Mouse (Mus musculus) MEL (cell line): ENCODE results near the gene Olfr1040. TPM values are rescaled to one million over a fixed set of nuclear protein-coding genes. Genes with fewer than 3 reads are reported as not detected.
"Not testable (repeated sequence)": the region's sequence is repeated elsewhere in the genome, so short reads cannot be mapped to it uniquely, and the experiment has no call there.

Experiments used
- DNase-seq: peaks from one replicate; pipeline ENCODE4 v3.0.0; 2011; ENCODE audit warnings: low read depth, low spot score
- H3K27ac ChIP-seq: 2 replicates; pipeline ENCODE4 v1.5.1; 2012; ENCODE audit warnings: low read depth, mild to moderate bottlenecking, control low read depth, low read length, moderate library complexity; ENCODE audit not compliant: control insufficient read depth
- H3K27me3 ChIP-seq, 2 experiments: fragments of 150-350 bp in 1 of 2; sonication (generic) in 1 of 2; 2 replicates each; pipeline ENCODE4 v1.6.1; 2012; ENCODE audit warnings: low read length in 2 of 2, mild to moderate bottlenecking in 2 of 2, improper control_type of control experiment in 1 of 2, moderate library complexity in 1 of 2; ENCODE audit not compliant: insufficient read depth in 2 of 2, control insufficient read depth in 1 of 2
- H3K36me3 ChIP-seq, 2 experiments: 2 replicates each; pipeline ENCODE4 v1.6.1; 2012 to 2014; ENCODE audit warnings: low read length in 2 of 2, improper control_type of control experiment in 1 of 2, inconsistent platforms in 1 of 2, mild to moderate bottlenecking in 1 of 2; ENCODE audit not compliant: insufficient read depth in 2 of 2, control insufficient read depth in 1 of 2
- H3K4me1 ChIP-seq, 2 experiments: fragments of 150-350 bp in 1 of 2; sonication (generic) in 1 of 2; 2 replicates each; pipeline ENCODE4 v1.6.1; 2012; ENCODE audit warnings: low read length in 2 of 2, improper control_type of control experiment in 1 of 2, mild to moderate bottlenecking in 1 of 2; ENCODE audit not compliant: insufficient read depth in 2 of 2, control insufficient read depth in 1 of 2
- H3K4me3 ChIP-seq, 2 experiments: fragments of 150-350 bp in 1 of 2; sonication (generic) in 1 of 2; 2 replicates each; pipeline ENCODE4 v1.5.1; 2012; ENCODE audit warnings: low read depth in 2 of 2, low read length in 2 of 2, mild to moderate bottlenecking in 2 of 2, moderate library complexity in 2 of 2, control low read depth in 1 of 2, improper control_type of control experiment in 1 of 2; ENCODE audit not compliant: control insufficient read depth in 1 of 2, insufficient read depth in 1 of 2
- H3K79me2 ChIP-seq: 2 replicates; pipeline ENCODE4 v1.6.1; 2012; ENCODE audit warnings: mild to moderate bottlenecking, low read length, moderate library complexity; ENCODE audit not compliant: control insufficient read depth, poor library complexity, insufficient read depth
- H3K9ac ChIP-seq: 2 replicates; pipeline ENCODE4 v1.6.1; 2012; ENCODE audit warnings: low read depth, mild to moderate bottlenecking, control low read depth, low read length, moderate library complexity; ENCODE audit not compliant: control insufficient read depth, poor library complexity, severe bottlenecking
- H3K9me3 ChIP-seq: fragments of 150-350 bp; sonication (generic); replicated peaks from 2 replicates; pipeline ENCODE4 v1.6.1; 2012; ENCODE audit warnings: mild to moderate bottlenecking, low read length, improper control_type of control experiment, moderate library complexity; ENCODE audit not compliant: insufficient read depth
- CHD2 ChIP-seq: IDR thresholded peaks from 2 replicates; pipeline ENCODE4 v1.6.1; 2011; ENCODE audit warnings: low read length, improper control_type of control experiment
- GABPA ChIP-seq: IDR thresholded peaks from 2 replicates; pipeline ENCODE4 v1.6.1; 2012; ENCODE audit warnings: low read depth, mild to moderate bottlenecking, inconsistent platforms, low read length, improper control_type of control experiment, moderate library complexity
- GATA1 ChIP-seq: IDR thresholded peaks from 2 replicates; pipeline ENCODE4 v1.6.1; 2011; ENCODE audit warnings: low read depth, low read length, improper control_type of control experiment
- HCFC1 ChIP-seq: IDR thresholded peaks from 2 replicates; pipeline ENCODE4 v1.6.1; 2012; ENCODE audit warnings: low read depth, mild to moderate bottlenecking, inconsistent platforms, low read length, improper control_type of control experiment, moderate library complexity
- JUND ChIP-seq: IDR thresholded peaks from 2 replicates; pipeline ENCODE4 v1.6.1; 2011; ENCODE audit warnings: low read depth, mild to moderate bottlenecking, improper control_type of control experiment, low read length
- KAT2A ChIP-seq: conservative IDR thresholded peaks from 2 replicates; pipeline ENCODE4 v1.6.1; 2012; ENCODE audit warnings: low read depth, low read length, improper control_type of control experiment, inconsistent platforms
- MAX ChIP-seq: IDR thresholded peaks from 2 replicates; pipeline ENCODE4 v1.6.1; 2011; ENCODE audit warnings: low read length, improper control_type of control experiment
- MAZ ChIP-seq: IDR thresholded peaks from 2 replicates; pipeline ENCODE4 v1.6.1; 2012; ENCODE audit warnings: low read depth, mild to moderate bottlenecking, inconsistent platforms, low read length, improper control_type of control experiment
- MYC ChIP-seq: IDR thresholded peaks from 2 replicates; pipeline ENCODE4 v1.6.1; 2011; ENCODE audit warnings: low read depth, mild to moderate bottlenecking, low read length, improper control_type of control experiment, moderate library complexity
- NRF1 ChIP-seq: IDR thresholded peaks from 2 replicates; pipeline ENCODE4 v1.6.1; 2014; ENCODE audit warnings: low read depth, mild to moderate bottlenecking, inconsistent platforms, low read length, improper control_type of control experiment, moderate library complexity; ENCODE audit not compliant: poor library complexity, insufficient read depth, severe bottlenecking
- POLR2A ChIP-seq, 2 experiments: IDR thresholded peaks; 2 replicates each; pipeline ENCODE4 v1.6.1; 2011 to 2012; ENCODE audit warnings: low read length in 2 of 2, mild to moderate bottlenecking in 2 of 2, control low read depth in 1 of 2, improper control_type of control experiment in 1 of 2, low read depth in 1 of 2, moderate library complexity in 1 of 2; ENCODE audit not compliant: control insufficient read depth in 1 of 2, insufficient read depth in 1 of 2, poor library complexity in 1 of 2
- POLR2AphosphoS2 ChIP-seq: IDR thresholded peaks from 2 replicates; pipeline ENCODE4 v1.6.1; 2011; ENCODE audit warnings: low read length, improper control_type of control experiment
- RCOR1 ChIP-seq: IDR thresholded peaks from 2 replicates; pipeline ENCODE4 v1.6.1; 2012; ENCODE audit warnings: low read depth, mild to moderate bottlenecking, inconsistent platforms, low read length, improper control_type of control experiment
- SIN3A ChIP-seq: IDR thresholded peaks from 2 replicates; pipeline ENCODE4 v1.6.1; 2012; ENCODE audit warnings: low read length, improper control_type of control experiment, inconsistent platforms
- SMC3 ChIP-seq: IDR thresholded peaks from 2 replicates; pipeline ENCODE4 v1.6.1; 2011; ENCODE audit warnings: low read depth, low read length, improper control_type of control experiment
- TBP ChIP-seq: IDR thresholded peaks from 2 replicates; pipeline ENCODE4 v1.8.0; 2011; ENCODE audit warnings: low read depth, low read length, improper control_type of control experiment
- TCF12 ChIP-seq: IDR thresholded peaks from 2 replicates; pipeline ENCODE4 v1.6.1; 2014; ENCODE audit warnings: low read depth, mild to moderate bottlenecking, inconsistent platforms, low read length, improper control_type of control experiment, moderate library complexity
- USF1 ChIP-seq: IDR thresholded peaks from 2 replicates; pipeline ENCODE4 v1.6.1; 2014; ENCODE audit warnings: low read depth, mild to moderate bottlenecking, inconsistent platforms, low read length, improper control_type of control experiment, moderate library complexity
- USF2 ChIP-seq, 2 experiments: IDR thresholded peaks; 2 replicates each; pipeline ENCODE4 v1.6.1; 2011 to 2012; ENCODE audit warnings: improper control_type of control experiment in 2 of 2, low read length in 2 of 2, borderline replicate concordance in 1 of 2, inconsistent platforms in 1 of 2, low read depth in 1 of 2, mild to moderate bottlenecking in 1 of 2; ENCODE audit not compliant: insufficient read depth in 1 of 2
- ZC3H11A ChIP-seq: IDR thresholded peaks from 2 replicates; pipeline ENCODE4 v1.6.1; 2012; ENCODE audit warnings: low read depth, mild to moderate bottlenecking, inconsistent platforms, low read length, improper control_type of control experiment
- ZKSCAN1 ChIP-seq: IDR thresholded peaks from 2 replicates; pipeline ENCODE4 v1.6.1; 2012; ENCODE audit warnings: low read depth, mild to moderate bottlenecking, inconsistent platforms, low read length, improper control_type of control experiment, moderate library complexity
- polyA plus RNA-seq, 2 experiments: library from polyadenylated mRNA; stranded (reverse) in 1 of 2; unstranded in 1 of 2; fragments of >175 nt in 1 of 2; fragments of >200 nt in 1 of 2; gene quantifications; 2 replicates each; pipeline versions ENCODE4 v1.2.1 to v1.2.4; 2012; ENCODE audit warnings: low replicate concordance in 2 of 2, low read depth in 1 of 2; ENCODE audit not compliant: insufficient read length in 2 of 2, insufficient read depth in 1 of 2, missing spikeins in 1 of 2
- total RNA-seq: library from RNA; depleted of rRNA; stranded (reverse); fragments of 300-350 nt; gene quantifications from 2 replicates; pipeline ENCODE4 v1.2.3, GENCODE M21; 2012

Olfr1040 gene
- total and polyA plus RNA-seq, 3 experiments: not detected

GRCm38 (mm10) chr2:86177720-86178119 is 31.2 kb upstream of the Olfr1040 start, which contains the start of gene Olfr1044:
Olfr1044 (minus strand) TSS chr2:86177820.
- TF ChIP-seq USF1: no peak
- TF ChIP-seq MAZ: no peak
- TF ChIP-seq KAT2A: no peak
- TF ChIP-seq HCFC1: no peak
- no peak for TF ChIP-seq JUND
- DNase-seq: no peak
- H3K9ac ChIP-seq: no peak within 1 kb of the TSS
- H3K36me3 ChIP-seq: no peaks in the 10 kb centered on the region
- no peaks in the 10 kb centered on the region for H3K79me2 ChIP-seq
- no peak within 1 kb of the TSS for H3K27ac ChIP-seq
- no peaks in the 10 kb centered on the region for H3K4me1 ChIP-seq
- no peaks in the 10 kb centered on the region for H3K9me3 ChIP-seq
- H3K4me3 ChIP-seq: no peak within 1 kb of the TSS
- H3K27me3 ChIP-seq: no peaks in the 10 kb centered on the region

GRCm38 (mm10) chr2:86175422-86175821 is 28.9 kb upstream of the Olfr1040 start:
- H3K27ac ChIP-seq, H3K27me3 ChIP-seq, H3K9ac ChIP-seq, H3K4me1 ChIP-seq, H3K4me3 ChIP-seq, H3K79me2 ChIP-seq, H3K9me3 ChIP-seq, H3K36me3 ChIP-seq: not testable (repeated sequence)
- peak; percentile 47 for DNase-seq
- TF ChIP-seq GATA1: 0 out of 2 replicates have a peak, but pooled peaks have one; percentile 14

GRCm38 (mm10) chr2:86167422-86167821 is 20.9 kb upstream of the Olfr1040 start, which contains the start of gene Olfr1043:
Olfr1043 (minus strand) TSS chr2:86167522.
- Histone ChIP-seq H3K79me2 (no peaks in the 10 kb centered on the region), H3K9ac (no peak within 1 kb of the TSS), H3K4me1 (no peaks in the 10 kb centered on the region), H3K9me3 (no peaks in the 10 kb centered on the region), H3K27me3 (no peaks in the 10 kb centered on the region), H3K36me3 (no peaks in the 10 kb centered on the region), H3K4me3 (no peak within 1 kb of the TSS), H3K27ac (no peak within 1 kb of the TSS)
- DNase-seq: no peak
- TF ChIP-seq POLR2AphosphoS2 (no peak), POLR2A (IDR thresholded peaks at IDR 0.05; ENCODE audit: control insufficient read depth in 1 of 2, insufficient read depth in 1 of 2, low read depth in 1 of 2, low read length in 2 of 2, poor library complexity in 1 of 2) (no peak), SIN3A (no peak), ZKSCAN1 (no peak), ZC3H11A (no peak), TCF12 (no peak), GABPA (no peak), MAX (no peak), USF2 (IDR thresholded peaks at IDR 0.05; ENCODE audit: borderline replicate concordance in 1 of 2, insufficient read depth in 1 of 2, low read depth in 1 of 2, low read length in 2 of 2) (no peak), TBP (no peak), CHD2 (no peak), MYC (no peak), RCOR1 (no peak), SMC3 (no peak), MAZ (no peak), NRF1 (no peak)
